Mouse (Mus musculus): ENCODE results near the gene Gm45837. TPM values are rescaled to one million over a fixed set of nuclear protein-coding genes. Genes with fewer than 3 reads are reported as not detected.
A peak's percentile ranks its signal among the peaks of the same experiment; 100 is the strongest.

The Gm45837 gene
- total and polyA plus RNA-seq, 3 experiments: 1.2 TPM; not detected in 2

GRCm38 (mm10) chr7:101377741-101378262, 32.9 kb upstream of the Gm45837 start (continued):
- TF ChIP-seq E2F4 (IDR thresholded peaks at IDR 0.05; ENCODE audit: borderline replicate concordance, low read depth, low read length) (no peak), TAL1 (IDR thresholded peaks at IDR 0.05; ENCODE audit: low read length) (no peak), BHLHE40 (IDR thresholded peaks at IDR 0.05; ENCODE audit: borderline replicate concordance, low read depth, low read length) (peak; percentile 39; the same call in 1 of the 2 replicates), RAD21 (IDR thresholded peaks at IDR 0.05; ENCODE audit: low read depth, low read length) (no peak), TBP (IDR thresholded peaks at IDR 0.05; ENCODE audit: low read depth, low read length) (0 out of 2 replicates have a peak, but pooled peaks have one; percentile 7), KAT2A (conservative IDR thresholded peaks at IDR 0.05; ENCODE audit: low read depth, low read length) (peak; percentile 52; the same call in 1 of the 2 replicates), NELFE (IDR thresholded peaks at IDR 0.05; ENCODE audit: low read depth, low read length) (peak; percentile 35; the same call in 1 of the 2 replicates), MYC (IDR thresholded peaks at IDR 0.05; ENCODE audit: low read depth, low read length) (peak; percentile 62; the same call in 1 of the 2 replicates), EP300 (IDR thresholded peaks at IDR 0.05; ENCODE audit: low read depth in 1 of 2, low read length in 2 of 2) (peak; percentile 46 to 56; a peak in 3 of 4 replicates)

GRCm38 (mm10) chr7:101378285-101378684, 32.4 kb upstream of the Gm45837 start:
- H3K4me1 ChIP-seq (ENCODE audit: control insufficient read depth in 1 of 2, insufficient read depth in 2 of 2, low read length in 2 of 2): peaks cover 2 to 4% of the 10 kb centered on the region in 2 experiments; a peak in 3 of 4 replicates

GRCm38 (mm10) chr7:101378796-101379465, 31.8 kb upstream of the Gm45837 start:
- Histone ChIP-seq H3K27ac (ENCODE audit: control insufficient read depth, low read depth, low read length) (no peak overlapping the region), H3K9ac (ENCODE audit: control insufficient read depth, low read depth, low read length, poor library complexity, severe bottlenecking) (no peak overlapping the region), H3K36me3 (ENCODE audit: control insufficient read depth in 1 of 2, insufficient read depth in 2 of 2, low read length in 2 of 2) (peaks cover 0 to 6% of the 10 kb centered on the region in 2 experiments; a peak in 2 of 4 replicates), H3K4me3 (ENCODE audit: control insufficient read depth in 1 of 2, insufficient read depth in 1 of 2, low read depth in 2 of 2, low read length in 2 of 2) (no peak overlapping the region), H3K79me2 (ENCODE audit: control insufficient read depth, insufficient read depth, low read length, poor library complexity) (no peaks in the 10 kb centered on the region), H3K9me3 (replicated peaks; ENCODE audit: insufficient read depth, low read length) (no peaks in the 10 kb centered on the region), H3K27me3 (ENCODE audit: control insufficient read depth in 1 of 2, insufficient read depth in 2 of 2, low read length in 2 of 2) (no peaks in the 10 kb centered on the region), H3K4me1 (ENCODE audit: control insufficient read depth in 1 of 2, insufficient read depth in 2 of 2, low read length in 2 of 2) (peaks cover 2 to 4% of the 10 kb centered on the region in 2 experiments; a peak in 3 of 4 replicates)
- DNase-seq (ENCODE audit: low read depth, low spot score): no peak
- no peak for TF ChIP-seq UBTF (IDR thresholded peaks at IDR 0.05; ENCODE audit: borderline replicate concordance, insufficient read depth, low read depth, low read length)
- no peak for TF ChIP-seq NRF1 (IDR thresholded peaks at IDR 0.05; ENCODE audit: insufficient read depth, low read depth, low read length, poor library complexity, severe bottlenecking)
- TF ChIP-seq USF2 (IDR thresholded peaks at IDR 0.05; ENCODE audit: borderline replicate concordance in 1 of 2, insufficient read depth in 1 of 2, low read depth in 1 of 2, low read length in 2 of 2): no peak
- TF ChIP-seq NELFE (IDR thresholded peaks at IDR 0.05; ENCODE audit: low read depth, low read length): no peak
- no peak for TF ChIP-seq POLR2A (IDR thresholded peaks at IDR 0.05; ENCODE audit: control insufficient read depth in 1 of 2, insufficient read depth in 1 of 2, low read depth in 1 of 2, low read length in 2 of 2, poor library complexity in 1 of 2)
- no peak for TF ChIP-seq POLR2AphosphoS2 (IDR thresholded peaks at IDR 0.05; ENCODE audit: low read length)
- no peak for TF ChIP-seq ETS1 (IDR thresholded peaks at IDR 0.05; ENCODE audit: low read depth, low read length)
- TF ChIP-seq ZC3H11A (IDR thresholded peaks at IDR 0.05; ENCODE audit: low read depth, low read length): no peak
- no peak for TF ChIP-seq MYC (IDR thresholded peaks at IDR 0.05; ENCODE audit: low read depth, low read length)
- TF ChIP-seq TAL1 (IDR thresholded peaks at IDR 0.05; ENCODE audit: low read length): no peak
- no peak for TF ChIP-seq MEF2A (IDR thresholded peaks at IDR 0.05; ENCODE audit: extremely low read depth, insufficient replicate concordance, low read depth, low read length, poor library complexity, severe bottlenecking)
- TF ChIP-seq GATA1 (IDR thresholded peaks at IDR 0.05; ENCODE audit: low read depth, low read length): no peak
- TF ChIP-seq CHD2 (IDR thresholded peaks at IDR 0.05; ENCODE audit: low read length): no peak
- no peak for TF ChIP-seq BHLHE40 (IDR thresholded peaks at IDR 0.05; ENCODE audit: borderline replicate concordance, low read depth, low read length)

More at GRCm38 (mm10) chr7:101378285-101378684, 32.4 kb upstream of the Gm45837 start:
- peaks cover 0 to 6% of the 10 kb centered on the region in 2 experiments; a peak in 2 of 4 replicates for H3K36me3 ChIP-seq (ENCODE audit: control insufficient read depth in 1 of 2, insufficient read depth in 2 of 2, low read length in 2 of 2)
- no peaks in the 10 kb centered on the region for H3K27me3 ChIP-seq (ENCODE audit: control insufficient read depth in 1 of 2, insufficient read depth in 2 of 2, low read length in 2 of 2)
- peak overlapping the region; percentile 50 for H3K27ac ChIP-seq (ENCODE audit: control insufficient read depth, low read depth, low read length)
- H3K9ac ChIP-seq (ENCODE audit: control insufficient read depth, low read depth, low read length, poor library complexity, severe bottlenecking): peak overlapping the region; percentile 75
- peak overlapping the region; percentile 56 to 62 for H3K4me3 ChIP-seq (ENCODE audit: control insufficient read depth in 1 of 2, insufficient read depth in 1 of 2, low read depth in 2 of 2, low read length in 2 of 2)
- H3K79me2 ChIP-seq (ENCODE audit: control insufficient read depth, insufficient read depth, low read length, poor library complexity): no peaks in the 10 kb centered on the region
- TF ChIP-seq RAD21 (IDR thresholded peaks at IDR 0.05; ENCODE audit: low read depth, low read length) (no peak), ZC3H11A (IDR thresholded peaks at IDR 0.05; ENCODE audit: low read depth, low read length) (no peak), UBTF (IDR thresholded peaks at IDR 0.05; ENCODE audit: borderline replicate concordance, insufficient read depth, low read depth, low read length) (no peak), SIN3A (IDR thresholded peaks at IDR 0.05; ENCODE audit: low read length) (no peak), MAZ (IDR thresholded peaks at IDR 0.05; ENCODE audit: low read depth, low read length) (no peak), ELF1 (IDR thresholded peaks at IDR 0.05; ENCODE audit: low read depth, low read length) (no peak), TAL1 (IDR thresholded peaks at IDR 0.05; ENCODE audit: low read length) (no peak), CHD1 (IDR thresholded peaks at IDR 0.05; ENCODE audit: low read depth, low read length) (no peak), TCF12 (IDR thresholded peaks at IDR 0.05; ENCODE audit: low read depth, low read length) (no peak), GABPA (IDR thresholded peaks at IDR 0.05; ENCODE audit: low read depth, low read length) (no peak), SMC3 (IDR thresholded peaks at IDR 0.05; ENCODE audit: low read depth, low read length) (no peak), POLR2AphosphoS5 (IDR thresholded peaks at IDR 0.05; ENCODE audit: borderline replicate concordance, low read depth, low read length) (no peak), JUND (IDR thresholded peaks at IDR 0.05; ENCODE audit: low read depth, low read length) (no peak), USF2 (IDR thresholded peaks at IDR 0.05; ENCODE audit: borderline replicate concordance in 1 of 2, insufficient read depth in 1 of 2, low read depth in 1 of 2, low read length in 2 of 2) (no peak), ZKSCAN1 (IDR thresholded peaks at IDR 0.05; ENCODE audit: low read depth, low read length) (no peak)
- H3K9me3 ChIP-seq (replicated peaks; ENCODE audit: insufficient read depth, low read length): no peaks in the 10 kb centered on the region
- DNase-seq (ENCODE audit: low read depth, low spot score): no peak

Data from MEL (cell line).